In genomic region chr1:82290723-82291150, GRCm38 (mm10) we compare ENCODE assay signal across 8 mouse cellular contexts. TPM values are rescaled to one million over a fixed set of nuclear protein-coding genes. Genes with fewer than 3 reads are reported as not detected.
DNase-seq lines count a peak whose midpoint lies in the region; ATAC-seq and TF ChIP-seq lines count a peak whose summit lies in the region.

No protein-coding gene starts in this region.

- H3K4me3 ChIP-seq in ES-E14 (ENCODE audit: insufficient read depth in 1 of 2, low read depth in 1 of 2, low read length in 2 of 2, poor library complexity in 1 of 2, severe bottlenecking in 1 of 2) = peak overlapping the region; percentile 85 to 87
- peak overlapping the region; percentile 54 for H3K4me3 ChIP-seq in bone marrow, adult 2 months (replicated peaks; ENCODE audit: control insufficient read depth, low read depth, low read length)
- peak overlapping the region; percentile 84 for H3K4me3 ChIP-seq in forebrain, embryonic 15.5 days
- H3K4me3 ChIP-seq in lung, embryonic 15.5 days = peak overlapping the region; percentile 77

- in situ Hi-C loops in ES-E14 (cut with MboI; ENCODE audit: low sequenced_read_pairs in 2 of 2, unreplicated experiment in 2 of 2) = loop anchor here in 1 of 2 experiments (25.0 kb wide), 1 partner anchor 978 kb away; no protein-coding TSS in a partner anchor

- peak overlapping the region; percentile 76 for H3K4me2 ChIP-seq in forebrain, embryonic 15.5 days (replicated peaks)
- H3K4me2 ChIP-seq in lung, embryonic 15.5 days = peak overlapping the region; percentile 84

- TF ChIP-seq POLR2A in bone marrow, adult 2 months (IDR thresholded peaks at IDR 0.05; ENCODE audit: borderline replicate concordance, control insufficient read depth, low read depth, low read length) = no peak

- H3K27me3 ChIP-seq in forebrain, embryonic 15.5 days = no peaks in the 10 kb centered on the region
- peaks cover 5% of the 10 kb centered on the region; the same call in 1 of the 2 replicates for H3K27me3 ChIP-seq in lung, embryonic 15.5 days

- peaks cover 0 to 15% of the 10 kb centered on the region in 2 experiments; a peak in 1 of 4 replicates for H3K4me1 ChIP-seq in ES-E14 (ENCODE audit: control insufficient read depth in 2 of 2, insufficient read depth in 2 of 2, low read length in 2 of 2, poor library complexity in 1 of 2)
- no peaks in the 10 kb centered on the region for H3K4me1 ChIP-seq in bone marrow, adult 2 months (ENCODE audit: control insufficient read depth, insufficient read depth, low read length)
- H3K4me1 ChIP-seq in forebrain, embryonic 15.5 days = peaks cover 63% of the 10 kb centered on the region
- peaks cover 38% of the 10 kb centered on the region for H3K4me1 ChIP-seq in lung, embryonic 15.5 days

- intact Hi-C loops in heart, postnatal 36 days (cut with DNase I) = loop anchor here (2.0 to 5.0 kb wide), 3 partner anchors 276 to 602 kb away; no protein-coding TSS in a partner anchor

- no peak overlapping the region for H3K27ac ChIP-seq in ES-E14 (ENCODE audit: insufficient read depth, low read depth, low read length, poor library complexity, severe bottlenecking)
- H3K27ac ChIP-seq in bone marrow, adult 2 months (ENCODE audit: control insufficient read depth, insufficient read depth, low read depth, low read length, poor library complexity) = peak overlapping the region; percentile 49; the same call in 1 of the 2 replicates
- peak overlapping the region; percentile 99 for H3K27ac ChIP-seq in forebrain, embryonic 15.5 days (replicated peaks)
- peak overlapping the region; percentile 99 for H3K27ac ChIP-seq in lung, embryonic 15.5 days

- no peaks in the 10 kb centered on the region; the same call in 1 of the 2 replicates for H3K36me3 ChIP-seq in ES-E14 (ENCODE audit: control insufficient read depth, insufficient read depth, low read length, poor library complexity, severe bottlenecking)
- no peaks in the 10 kb centered on the region for H3K36me3 ChIP-seq in forebrain, embryonic 15.5 days
- no peaks in the 10 kb centered on the region for H3K36me3 ChIP-seq in lung, embryonic 15.5 days

- WGBS in bone marrow, adult 2 months = under 1% methylated on average over 31 of the region's 31 CpGs
- under 1% methylated on average over 31 of the region's 31 CpGs for WGBS in forebrain, embryonic 15.5 days
- under 1% methylated on average over 31 of the region's 31 CpGs for WGBS in lung, embryonic 15.5 days

- H3K9ac ChIP-seq in ES-E14 (ENCODE audit: insufficient read depth, low read depth, low read length, poor library complexity, severe bottlenecking) = peak overlapping the region; percentile 76
- peak overlapping the region; percentile 95 for H3K9ac ChIP-seq in forebrain, embryonic 15.5 days (replicated peaks)
- H3K9ac ChIP-seq in lung, embryonic 15.5 days = peak overlapping the region; percentile 83

- ATAC-seq in forebrain, embryonic 15.5 days (replicated peaks) = peak; percentile 69
- peak; percentile 73 for ATAC-seq in lung, embryonic 15.5 days (ENCODE audit: borderline replicate concordance, extremely low read depth, low FRiP score, low TSS enrichment)

- no peak for DNase-seq in ES-E14 (ENCODE audit: low read depth, low spot score)
- DNase-seq in heart, postnatal 36 days = peak; percentile 82 to 85
- peak; percentile 82 to 83 for DNase-seq in layer of hippocampus, adult 8-10 months (ENCODE audit: low spot score in 2 of 2)
- peak; percentile 82 to 85 for DNase-seq in right cerebral cortex, adult 2 months (ENCODE audit: low spot score in 2 of 2)
- DNase-seq in c-Kit-positive CD71-positive TER-119-positive erythroid progenitor cells, embryonic 14.5 days (ENCODE audit: low spot score) = no peak

- TF ChIP-seq CTCF in bone marrow, adult 2 months (IDR thresholded peaks at IDR 0.05; ENCODE audit: control insufficient read depth, insufficient read depth, low read length) = no peak

- H3K9me3 ChIP-seq in ES-E14 (ENCODE audit: control insufficient read depth, insufficient read depth, low read depth, low read length) = no peaks in the 10 kb centered on the region
- no peaks in the 10 kb centered on the region for H3K9me3 ChIP-seq in forebrain, embryonic 15.5 days
- H3K9me3 ChIP-seq in lung, embryonic 15.5 days = no peaks in the 10 kb centered on the region

TF ChIP-seq in ES-E14, 5 proteins besides CTCF, POLR2A, EP300 and RAD21:
- no peak for TF ChIP-seq HCFC1 (IDR thresholded peaks at IDR 0.05; ENCODE audit: borderline replicate concordance, insufficient read depth, low read length)
- no peak for TF ChIP-seq ZNF384 (IDR thresholded peaks at IDR 0.05; ENCODE audit: low read depth, low read length)
- TF ChIP-seq ZC3H11A (IDR thresholded peaks at IDR 0.05; ENCODE audit: borderline replicate concordance, low read depth, low read length) = no peak
- TF ChIP-seq MAFK (IDR thresholded peaks at IDR 0.05; ENCODE audit: insufficient read depth, low read depth, low read length) = no peak
- no peak for TF ChIP-seq CHD2 (IDR thresholded peaks at IDR 0.05; ENCODE audit: low read depth, low read length)

RNA-seq across cellular contexts. Expression of gene Irs1, which starts 0.5 kb away (rescaled TPM):
- total RNA-seq in ES-E14 (2012; rRNA removed) = 3.2 and 8.1 TPM in 2 replicates
- 1.7 and 1.9 TPM in 2 replicates for polyA plus RNA-seq in bone marrow, adult 2 months (2011; ENCODE audit: insufficient read depth, insufficient read length, low replicate concordance, missing spikeins)
- 9.1 and 10.4 TPM in 2 replicates for polyA plus RNA-seq in forebrain, embryonic 15.5 days (2015; fragmentation: Nextera tagmentation; extraction: Ambion mirVana)
- 10 to 100 TPM; 36.6 to 41.5 TPM for total RNA-seq in heart, postnatal 36 days (2021)
- 10 to 100 TPM; 16.8 to 18.7 (median 17.9) TPM for total RNA-seq in layer of hippocampus, adult 8-10 months (2022)
- polyA plus RNA-seq in lung, embryonic 15.5 days (2015; fragmentation: Nextera tagmentation; extraction: Ambion mirVana) = 11.8 and 12.7 TPM in 2 replicates

RNA-seq across cellular contexts. Expression of gene Rhbdd1, which starts 25.5 kb away (rescaled TPM):
- 14.1 and 20.6 TPM in 2 replicates for total RNA-seq in ES-E14 (2012; rRNA removed)
- 2.7 and 4.6 TPM in 2 replicates for polyA plus RNA-seq in bone marrow, adult 2 months (2011; ENCODE audit: insufficient read depth, insufficient read length, low replicate concordance, missing spikeins)
- polyA plus RNA-seq in forebrain, embryonic 15.5 days (2015; fragmentation: Nextera tagmentation; extraction: Ambion mirVana) = 5.0 TPM in 2 replicates
- 10 to 100 TPM in 1 of 2 experiments, 1 to 10 TPM in 1; 9.5 to 12.1 TPM for total RNA-seq in heart, postnatal 36 days (2021)
- total RNA-seq in layer of hippocampus, adult 8-10 months (2022) = 10 to 100 TPM in 1 of 4 experiments, 1 to 10 TPM in 3; 8.3 to 11.0 (median 9.4) TPM
- 10.6 and 11.7 TPM in 2 replicates for polyA plus RNA-seq in lung, embryonic 15.5 days (2015; fragmentation: Nextera tagmentation; extraction: Ambion mirVana)

RNA-seq across cellular contexts. Expression of gene Gm9747, which starts 57.8 kb away (rescaled TPM):
- total RNA-seq in ES-E14 (2012; rRNA removed) = 0.21 and 0.67 TPM in 2 replicates
- polyA plus RNA-seq in bone marrow, adult 2 months (2011; ENCODE audit: insufficient read depth, insufficient read length, low replicate concordance, missing spikeins) = not detected in 2 replicates
- polyA plus RNA-seq in forebrain, embryonic 15.5 days (2015; fragmentation: Nextera tagmentation; extraction: Ambion mirVana) = 27.4 and 30.3 TPM in 2 replicates
- total RNA-seq in heart, postnatal 36 days (2021) = not detected
- total RNA-seq in layer of hippocampus, adult 8-10 months (2022) = not detected
- 35.0 TPM in 2 replicates for polyA plus RNA-seq in lung, embryonic 15.5 days (2015; fragmentation: Nextera tagmentation; extraction: Ambion mirVana)

Comparison
In these comparisons a context has a peak if more than half of its experiments do, and no peak if none do; other contexts are left out.
1. DNase-seq: peak in heart, postnatal 36 days (2 of 2), layer of hippocampus, adult 8-10 months (2 of 2) and right cerebral cortex, adult 2 months (2 of 2); none in ES-E14 (single experiment) and c-Kit-positive CD71-positive TER-119-positive erythroid progenitor cells, embryonic 14.5 days (single experiment).
2. Peak in every context shown above with its lines, with median percentiles within 50 percentile points of each other: H3K4me3 ChIP-seq and H3K9ac ChIP-seq.